Mouse (Mus musculus) liver, embryonic 15.5 days (tissue): ENCODE measurements around the gene Sh2d7. TPM values are rescaled to one million over a fixed set of nuclear protein-coding genes. Genes with fewer than 3 reads are reported as not detected.

ENCODE experiments used
- ATAC-seq: fragments of 200-750 bp; cut with Nextera tagmentation; 2 replicates; pipeline ENCODE4 v1.8.0; 2017; ENCODE audit warnings: moderate number of reproducible peaks, mild to moderate bottlenecking, moderate library complexity; ENCODE audit not compliant: insufficient read depth
- H3K27ac ChIP-seq: fragments of 300-500 bp; sonication (generic); replicated peaks from 2 replicates; pipeline ENCODE4 v1.5.1; 2015; ENCODE audit warnings: mild to moderate bottlenecking, inconsistent platforms
- H3K27me3 ChIP-seq: fragments of 300-500 bp; sonication (generic); 2 replicates; pipeline ENCODE4 v1.6.1; 2015; ENCODE audit warnings: mild to moderate bottlenecking, inconsistent platforms
- H3K36me3 ChIP-seq: fragments of 300-500 bp; sonication (generic); replicated peaks from 2 replicates; pipeline ENCODE4 v1.6.1; 2015; ENCODE audit warnings: moderate library complexity, mild to moderate bottlenecking, inconsistent platforms
- H3K4me1 ChIP-seq: fragments of 300-500 bp; sonication (generic); replicated peaks from 2 replicates; pipeline ENCODE4 v1.6.1; 2015; ENCODE audit warnings: inconsistent platforms
- H3K4me2 ChIP-seq: fragments of 300-500 bp; sonication (generic); 2 replicates; pipeline ENCODE4 v1.6.1; 2015; ENCODE audit warnings: moderate library complexity, mild to moderate bottlenecking, inconsistent platforms
- H3K4me3 ChIP-seq: fragments of 300-500 bp; sonication (generic); replicated peaks from 2 replicates; pipeline ENCODE4 v1.5.1; 2015; ENCODE audit warnings: mild to moderate bottlenecking, inconsistent platforms
- H3K9ac ChIP-seq: fragments of 300-500 bp; sonication (generic); 2 replicates; pipeline ENCODE4 v1.6.1; 2015; ENCODE audit warnings: moderate library complexity, mild to moderate bottlenecking, inconsistent platforms
- H3K9me3 ChIP-seq: fragments of 300-500 bp; sonication (generic); replicated peaks from 2 replicates; pipeline ENCODE4 v1.6.1; 2016; ENCODE audit warnings: inconsistent platforms
- WGBS: fragments of 180-500 bp; shearing (Covaris S2); methylation state at CpG from one replicate; pipeline ENCODE4 v1.1.7; 2015; ENCODE audit warnings: mixed read lengths; ENCODE audit not compliant: insufficient replicate concordance; 5-methylcytosine and 5-hydroxymethylcytosine counted together
- polyA plus RNA-seq: library from polyadenylated mRNA; unstranded; fragments of >200 nt; fragmentation: Nextera tagmentation; extraction: Ambion mirVana; gene quantifications from 2 replicates; pipeline ENCODE4 v1.2.1, GENCODE M21; 2015

The Sh2d7 gene
- polyA plus RNA-seq = not detected in 2 replicates

DNA sequence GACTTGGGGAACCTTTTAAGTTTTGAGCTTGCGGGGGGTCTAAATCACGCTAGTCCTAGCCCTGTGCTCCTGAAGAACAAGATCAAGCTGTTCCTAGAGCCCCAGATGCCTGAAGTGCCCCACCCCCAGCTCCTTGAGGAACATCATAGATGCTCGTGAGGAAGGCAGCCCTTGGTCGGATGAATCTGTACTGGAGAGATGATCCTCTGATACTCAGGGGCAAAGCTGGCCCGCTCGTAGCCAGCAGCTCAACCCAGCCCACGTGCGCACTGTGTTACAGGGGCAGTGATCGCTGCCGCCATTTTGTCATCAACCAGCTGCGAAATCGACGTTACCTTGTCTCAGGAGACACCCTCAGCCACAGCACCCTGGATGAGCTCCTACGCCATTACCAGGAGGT, at the start of gene Sh2d7:
Sh2d7 (plus strand) TSS at position 301 of the 400 bp plus-strand sequence.
- Histone ChIP-seq H3K4me1 (no peaks in the 10 kb centered on the region), H3K9me3 (no peaks in the 10 kb centered on the region), H3K27me3 (peaks cover 5% of the 10 kb centered on the region; the same call in 1 of the 2 replicates), H3K36me3 (no peaks in the 10 kb centered on the region), H3K4me2 (no peak within 1 kb of the TSS), H3K9ac (no peak within 1 kb of the TSS), H3K4me3 (no peak within 1 kb of the TSS), H3K27ac (no peak within 1 kb of the TSS)
- WGBS = 79% methylated on average over 14 of the region's 14 CpGs
- no peak for ATAC-seq

DNA sequence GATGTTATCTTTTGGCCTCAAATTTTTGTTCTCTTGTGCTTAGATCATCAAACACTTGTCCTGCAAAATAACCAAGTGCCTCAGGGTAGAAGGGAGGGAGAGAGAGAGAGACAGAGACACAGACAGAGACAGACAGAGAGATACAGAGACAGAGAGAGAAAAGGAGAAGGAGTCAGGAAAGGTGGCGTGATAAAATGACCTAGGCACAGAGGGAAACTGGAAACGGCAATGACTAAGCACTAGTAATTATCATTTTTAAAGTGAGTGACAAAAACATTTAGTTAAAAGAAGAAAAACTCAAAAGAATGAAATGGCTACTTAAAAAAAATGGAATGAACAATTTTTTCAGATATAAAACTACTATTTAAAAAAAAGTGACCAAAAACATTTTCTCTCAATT, 49.2 kb upstream of the Sh2d7 start:
- no peak for ATAC-seq
- Histone ChIP-seq H3K27ac (no peak overlapping the region), H3K4me3 (no peak overlapping the region), H3K27me3 (no peaks in the 10 kb centered on the region), H3K4me1 (0 out of 2 replicates have a peak, but pooled peaks cover 2% of the 10 kb centered on the region), H3K9me3 (no peaks in the 10 kb centered on the region), H3K4me2 (no peak overlapping the region), H3K36me3 (no peaks in the 10 kb centered on the region), H3K9ac (no peak overlapping the region)
- 24% methylated on average over 2 of the region's 2 CpGs for WGBS

DNA sequence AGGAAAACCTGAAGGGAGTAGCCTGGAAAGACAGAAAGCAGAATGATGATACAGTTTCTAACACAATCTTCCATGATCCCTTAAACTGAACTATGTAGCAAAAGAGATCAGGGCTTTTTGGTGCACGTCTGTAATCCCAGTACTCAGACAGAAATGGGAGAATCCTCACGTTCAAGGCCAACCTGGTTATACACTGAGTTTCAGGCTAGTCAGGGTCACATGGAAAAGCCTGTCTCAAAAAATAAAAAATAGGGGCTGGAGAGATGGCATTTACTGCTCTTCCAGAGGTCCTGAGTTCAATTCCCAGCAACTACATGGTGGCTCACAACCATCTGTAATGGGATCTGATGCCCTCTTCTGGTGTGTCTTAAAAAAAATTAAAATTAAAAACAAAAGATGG, 48.4 kb upstream of the Sh2d7 start:
- Histone ChIP-seq H3K9ac (no peak overlapping the region), H3K27ac (no peak overlapping the region), H3K4me3 (no peak overlapping the region), H3K4me2 (no peak overlapping the region), H3K4me1 (no peaks in the 10 kb centered on the region), H3K9me3 (no peaks in the 10 kb centered on the region), H3K27me3 (no peaks in the 10 kb centered on the region), H3K36me3 (no peaks in the 10 kb centered on the region)
- 65% methylated on average over 2 of the region's 2 CpGs for WGBS
- ATAC-seq = no peak

DNA sequence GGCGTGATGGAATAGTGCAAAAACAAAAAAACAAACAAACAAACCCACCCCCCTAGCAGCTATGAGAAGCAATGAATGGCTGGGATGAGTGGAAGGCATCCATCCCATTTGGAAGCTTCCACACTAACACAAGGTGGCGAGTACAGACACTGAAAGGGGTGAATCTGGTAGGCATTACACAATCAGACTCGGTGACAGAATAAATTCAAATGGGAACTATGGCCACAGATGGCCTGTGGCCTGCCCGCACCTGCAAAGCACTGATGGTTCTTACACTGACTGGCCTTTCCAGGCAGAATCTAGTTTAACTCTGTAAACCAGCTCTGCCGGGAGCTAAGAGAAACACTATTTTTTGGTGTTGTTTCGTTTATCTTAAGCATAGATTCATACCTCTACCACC, 39.5 kb upstream of the Sh2d7 start:
- Histone ChIP-seq H3K9ac (no peak overlapping the region), H3K27me3 (peaks cover 53% of the 10 kb centered on the region), H3K4me3 (no peak overlapping the region), H3K4me2 (no peak overlapping the region), H3K36me3 (no peaks in the 10 kb centered on the region), H3K27ac (no peak overlapping the region), H3K9me3 (no peaks in the 10 kb centered on the region), H3K4me1 (peaks cover 4% of the 10 kb centered on the region; the same call in 1 of the 2 replicates)
- WGBS = 63% methylated on average over 6 of the region's 6 CpGs
- ATAC-seq = no peak

DNA sequence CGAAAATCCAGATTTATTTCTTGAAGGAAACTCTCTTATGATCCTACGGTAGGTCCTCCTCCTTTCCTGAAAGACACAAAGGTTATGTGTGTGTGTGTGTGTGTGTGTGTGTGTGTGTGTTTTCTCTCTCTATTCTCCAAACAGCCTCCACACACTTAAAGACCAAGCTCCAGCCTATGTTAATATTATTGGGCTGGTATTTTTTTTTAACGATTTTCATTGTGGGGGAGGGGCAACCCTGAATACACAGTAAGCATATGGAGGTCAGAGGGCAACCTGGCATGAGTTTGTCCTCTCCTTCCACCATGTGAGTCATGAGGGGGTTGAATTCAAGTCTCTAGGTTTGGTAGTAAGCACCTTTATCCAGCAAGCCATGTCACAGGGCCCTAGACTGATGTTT, 39.0 kb upstream of the Sh2d7 start:
- Histone ChIP-seq H3K4me3 (no peak overlapping the region), H3K9me3 (no peaks in the 10 kb centered on the region), H3K4me2 (no peak overlapping the region), H3K9ac (no peak overlapping the region), H3K27me3 (peaks cover 58% of the 10 kb centered on the region), H3K27ac (no peak overlapping the region), H3K4me1 (peaks cover 4% of the 10 kb centered on the region; the same call in 1 of the 2 replicates), H3K36me3 (no peaks in the 10 kb centered on the region)
- 61% methylated on average over 3 of the region's 3 CpGs for whole genome bisulfite sequencing
- no peak for ATAC-seq

DNA sequence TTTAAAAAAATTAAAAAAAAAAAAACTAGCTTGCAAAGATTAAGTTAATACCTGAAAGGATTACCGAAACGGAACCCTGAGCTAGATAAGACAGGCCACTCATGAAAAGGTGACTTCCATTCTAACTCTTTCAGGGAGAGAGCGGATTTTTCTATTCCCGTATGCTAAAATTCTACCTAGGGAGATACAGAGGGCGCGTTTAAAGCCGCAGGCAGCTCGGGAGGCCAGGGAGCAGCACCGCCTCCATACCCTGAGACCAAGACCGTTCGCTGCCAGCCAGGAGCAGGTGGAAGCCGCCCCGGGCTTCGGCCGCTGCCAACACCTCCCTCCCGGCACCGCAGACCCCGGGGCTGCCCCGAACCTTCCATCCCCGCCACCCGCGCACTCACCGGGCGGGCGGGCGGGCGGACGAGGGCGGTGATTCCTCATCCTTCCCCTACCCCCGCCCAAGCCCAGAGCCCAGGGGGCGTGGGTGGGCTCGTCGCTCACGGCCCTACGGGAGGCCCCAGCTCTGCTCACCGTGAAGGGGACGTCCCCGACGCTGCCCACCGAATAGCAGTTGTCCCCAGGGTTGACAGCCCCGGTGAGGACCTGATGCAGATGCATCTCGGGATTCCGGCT, 37.8 kb upstream of the Sh2d7 start:
- WGBS = under 1% methylated on average over 43 of the region's 43 CpGs
- no peaks in the 10 kb centered on the region for H3K36me3 ChIP-seq
- peak overlapping the region; percentile 62 for H3K4me3 ChIP-seq
- peak overlapping the region; percentile 30; the same call in 1 of the 2 replicates for H3K9ac ChIP-seq
- H3K27me3 ChIP-seq = peaks cover 67% of the 10 kb centered on the region
- peak overlapping the region; percentile 79 for H3K4me2 ChIP-seq
- peak; percentile 14 for ATAC-seq
- peaks cover 4% of the 10 kb centered on the region; the same call in 1 of the 2 replicates for H3K4me1 ChIP-seq
- no peaks in the 10 kb centered on the region for H3K9me3 ChIP-seq
- no peak overlapping the region for H3K27ac ChIP-seq

DNA sequence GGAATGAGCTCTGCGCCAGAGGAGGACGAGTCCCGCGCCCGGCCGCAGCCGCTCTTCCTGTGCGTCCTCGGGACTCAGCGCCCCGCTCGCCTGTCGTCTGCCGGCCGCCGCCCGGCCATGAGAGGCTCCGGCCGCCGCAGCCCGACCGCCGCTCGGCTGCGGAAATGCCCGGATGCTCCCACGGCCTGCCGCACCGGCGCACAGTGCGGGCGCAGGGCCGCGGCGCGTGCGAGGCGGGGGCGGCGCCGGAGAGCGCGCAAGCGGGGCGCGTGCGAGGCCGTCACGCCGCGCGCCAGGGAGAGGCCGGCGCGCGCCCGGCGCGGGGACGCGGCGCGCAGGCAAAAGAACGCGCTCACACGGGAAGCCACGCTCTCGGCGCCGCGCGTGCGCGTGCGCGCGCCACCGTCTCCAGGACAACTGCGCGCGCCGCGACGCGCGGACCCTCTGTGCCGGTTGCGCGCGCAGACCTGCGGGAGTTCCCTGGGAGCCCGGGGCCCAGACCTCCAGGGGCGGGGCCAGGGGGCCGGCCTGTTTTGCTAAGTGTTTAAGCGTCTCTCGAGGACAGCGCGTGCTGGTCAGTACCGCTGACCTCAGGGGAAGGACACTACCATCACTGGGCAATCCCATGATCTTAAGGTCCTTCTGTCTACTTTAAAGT, 37.2 kb upstream of the Sh2d7 start, which contains the start of gene Dmxl2:
Dmxl2 (minus strand) TSS at position 174 of the 658 bp plus-strand sequence.
- no peaks in the 10 kb centered on the region for H3K9me3 ChIP-seq
- H3K27ac ChIP-seq = no peak within 1 kb of the TSS
- H3K4me2 ChIP-seq = peak within 1 kb of the TSS; percentile 79
- no peaks in the 10 kb centered on the region for H3K36me3 ChIP-seq
- H3K9ac ChIP-seq = peak within 1 kb of the TSS; percentile 30; the same call in 1 of the 2 replicates
- peak; percentile 83 for ATAC-seq
- WGBS = under 1% methylated on average over 87 of the region's 99 CpGs
- H3K4me1 ChIP-seq = peaks cover 4% of the 10 kb centered on the region; the same call in 1 of the 2 replicates
- H3K27me3 ChIP-seq = peaks cover 67% of the 10 kb centered on the region
- peak within 1 kb of the TSS; percentile 62 for H3K4me3 ChIP-seq

DNA sequence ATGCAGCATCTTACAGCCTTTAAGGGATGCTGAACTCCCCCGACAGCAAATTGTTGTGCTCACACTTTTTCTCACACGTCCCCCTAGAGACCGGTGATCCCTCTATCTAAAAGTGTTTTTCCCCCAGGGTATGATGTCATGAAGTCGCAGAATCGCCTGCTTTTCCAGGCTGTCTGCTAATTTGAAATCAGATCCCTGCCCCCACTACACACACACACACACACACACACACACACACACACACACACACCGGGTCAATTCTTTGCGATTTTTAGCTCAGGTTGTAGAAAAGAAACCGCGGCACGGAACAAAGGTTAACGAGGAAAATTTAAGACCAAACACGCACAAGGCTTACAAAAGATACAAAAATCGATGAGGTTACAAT, 36.7 kb upstream of the Sh2d7 start:
- ATAC-seq = no peak

DNA sequence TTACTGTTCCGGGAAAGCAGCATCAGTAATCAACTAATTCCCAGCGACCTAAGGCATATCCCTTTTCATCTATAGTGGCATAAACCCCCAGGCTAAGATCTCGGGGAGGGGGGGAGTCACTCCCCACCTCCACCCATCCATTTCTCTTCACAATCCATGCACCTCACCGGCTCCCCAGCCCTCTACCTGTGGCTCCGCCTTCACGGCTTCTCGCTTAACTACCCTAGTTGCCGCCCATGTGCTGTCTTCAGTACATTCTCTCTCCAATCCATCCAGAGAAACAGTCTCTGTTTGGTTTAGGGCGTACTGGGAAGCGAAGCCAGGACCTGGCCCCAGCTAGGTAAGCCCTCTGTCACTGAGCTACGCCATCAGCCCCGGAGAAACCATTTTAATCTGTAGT, 35.9 kb upstream of the Sh2d7 start:
- no peak for ATAC-seq
- H3K4me2 ChIP-seq = peak overlapping the region; percentile 79
- H3K9me3 ChIP-seq = no peaks in the 10 kb centered on the region
- 17% methylated on average over 12 of the region's 12 CpGs for whole genome bisulfite sequencing
- H3K36me3 ChIP-seq = no peaks in the 10 kb centered on the region
- H3K4me1 ChIP-seq = peaks cover 4% of the 10 kb centered on the region; the same call in 1 of the 2 replicates
- H3K27me3 ChIP-seq = peaks cover 67% of the 10 kb centered on the region
- H3K9ac ChIP-seq = no peak overlapping the region
- no peak overlapping the region for H3K27ac ChIP-seq
- 0 out of 2 replicates have a peak overlapping the region, but pooled peaks have one; percentile 4 for H3K4me3 ChIP-seq

More for the DNA sequence above, 36.7 kb upstream of the Sh2d7 start:
- Histone ChIP-seq H3K27ac (no peak overlapping the region), H3K27me3 (peaks cover 67% of the 10 kb centered on the region), H3K4me3 (peak overlapping the region; percentile 62), H3K9me3 (no peaks in the 10 kb centered on the region), H3K4me2 (peak overlapping the region; percentile 79), H3K9ac (peak overlapping the region; percentile 21; the same call in 1 of the 2 replicates), H3K4me1 (peaks cover 4% of the 10 kb centered on the region; the same call in 1 of the 2 replicates), H3K36me3 (no peaks in the 10 kb centered on the region)
- 4% methylated on average over 13 of the region's 13 CpGs for WGBS

DNA sequence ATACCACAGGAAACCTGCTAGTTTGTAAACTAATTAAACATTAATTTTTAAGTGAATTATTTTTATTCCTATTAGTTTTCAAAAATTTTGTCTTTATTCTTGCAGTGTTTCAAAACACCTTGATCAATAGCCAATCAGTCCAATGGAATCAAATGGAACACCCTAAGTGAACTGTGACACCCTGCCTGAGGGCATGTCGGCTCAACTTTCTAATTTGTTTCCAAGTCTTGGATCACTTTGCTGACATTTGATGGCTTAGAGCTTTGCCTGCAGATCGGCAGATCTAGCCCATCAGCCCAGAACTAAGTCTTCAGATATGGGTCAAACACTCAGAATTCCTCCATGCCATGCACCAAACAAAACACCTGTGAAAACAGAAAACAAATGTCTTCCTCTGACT, 22.8 kb upstream of the Sh2d7 start:
- Histone ChIP-seq H3K27ac (no peak overlapping the region), H3K36me3 (no peaks in the 10 kb centered on the region), H3K27me3 (no peaks in the 10 kb centered on the region), H3K9ac (no peak overlapping the region), H3K4me2 (no peak overlapping the region), H3K4me3 (no peak overlapping the region), H3K9me3 (no peaks in the 10 kb centered on the region), H3K4me1 (no peaks in the 10 kb centered on the region)
- no peak for ATAC-seq
- 63% methylated on average over 2 of the region's 2 CpGs for WGBS

DNA sequence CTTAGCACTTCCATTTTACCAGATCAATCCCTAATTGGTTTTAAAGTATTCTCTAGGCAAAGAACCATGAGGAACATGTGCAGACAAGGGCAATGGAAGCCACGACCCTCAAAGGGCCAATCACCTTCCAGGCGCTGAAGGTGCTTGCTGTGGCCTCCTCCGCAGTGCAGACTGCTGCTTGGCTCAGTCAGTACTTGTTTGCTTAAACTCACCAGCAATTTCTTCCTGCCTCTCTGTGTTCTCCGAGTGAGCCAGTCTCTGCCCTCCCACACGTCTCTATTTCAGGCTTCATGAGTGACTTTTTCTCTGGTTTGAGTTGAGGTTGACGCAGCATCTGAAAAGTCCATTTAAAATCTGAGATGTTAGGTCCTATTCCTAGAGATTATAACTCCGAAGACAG, 19.9 kb upstream of the Sh2d7 start:
- Histone ChIP-seq H3K4me2 (no peak overlapping the region), H3K27ac (no peak overlapping the region), H3K4me3 (no peak overlapping the region), H3K4me1 (no peaks in the 10 kb centered on the region), H3K9me3 (no peaks in the 10 kb centered on the region), H3K36me3 (no peaks in the 10 kb centered on the region), H3K9ac (no peak overlapping the region), H3K27me3 (no peaks in the 10 kb centered on the region)
- no peak for ATAC-seq
- 48% methylated on average over 7 of the region's 7 CpGs for WGBS
